Comparison of ENCODE assay signal across 11 mouse cellular contexts in genomic region chr13:63251118-63251889, GRCm38 (mm10).
A peak's percentile ranks its signal among the peaks of the same experiment; 100 is the strongest.
DNase-seq lines count a peak whose midpoint lies in the region; ATAC-seq and TF ChIP-seq lines count a peak whose summit lies in the region.
"Had no signal": no experiment of that assay in that cellular context is flagged by ENCODE, and none has a peak within 500 bp of the region (broad histone marks: within the 10 kb centered on the region; RNA-seq: fewer than 3 reads in every experiment).

No protein-coding gene starts in this region.

- H3ac ChIP-seq in C2C12 (ENCODE audit: control insufficient read depth, insufficient read length, low read depth): peak overlapping the region; percentile 47

- H3K4me2 ChIP-seq in kidney, embryonic 16.5 days (replicated peaks; ENCODE audit: low read depth, low read length): peak overlapping the region; percentile 18; the same call in 1 of the 2 replicates

- no peak for TF ChIP-seq CTCF in C2C12 (IDR thresholded peaks at IDR 0.05; ENCODE audit: control insufficient read depth, insufficient read depth, insufficient read length)

- ATAC-seq in kidney, embryonic 16.5 days (ENCODE audit: low FRiP score, low TSS enrichment): no peak

- H3K9me3 ChIP-seq in kidney, embryonic 16.5 days (ENCODE audit: low read length): no peaks in the 10 kb centered on the region

- peaks cover 18% of the 10 kb centered on the region for H3K36me3 ChIP-seq in kidney, embryonic 16.5 days (ENCODE audit: insufficient read depth, low read length)
- H3K36me3 ChIP-seq in C2C12 (ENCODE audit: control insufficient read depth, insufficient read depth): peaks cover 60% of the 10 kb centered on the region

- H3K27me3 ChIP-seq in kidney, embryonic 16.5 days (ENCODE audit: insufficient read depth, low read length): no peaks in the 10 kb centered on the region
- H3K27me3 ChIP-seq in C2C12 (ENCODE audit: control insufficient read depth, insufficient read depth, insufficient read length): no peaks in the 10 kb centered on the region

- WGBS in kidney, embryonic 16.5 days: 44% methylated on average over 12 of the region's 12 CpGs

- peaks cover 93% of the 10 kb centered on the region for H3K79me3 ChIP-seq in C2C12 (ENCODE audit: low read depth)

- no peak for DNase-seq in kidney, adult 8-10 months
- DNase-seq in Muller cell, postnatal 12 days (ENCODE audit: inconsistent ontology term): peak; percentile 35
- DNase-seq in induced T-regulatory cell, adult 2 months (ENCODE audit: low read depth): peak; percentile 43
- DNase-seq in ovary, adult 18-20 months (ENCODE audit: low spot score): no peak
- no peak for DNase-seq in cerebellum, postnatal 14 days
- no peak for DNase-seq in layer of hippocampus, adult 18-20 months (ENCODE audit: low spot score in 2 of 2)
- DNase-seq: gastrocnemius, postnatal 25 days; retina, postnatal 1 day; thymus, adult 18-20 months had no signal

- no peak overlapping the region for H3K9ac ChIP-seq in kidney, embryonic 16.5 days (replicated peaks; ENCODE audit: low read length)

- peaks cover 97% of the 10 kb centered on the region for H3K4me1 ChIP-seq in kidney, embryonic 16.5 days (ENCODE audit: insufficient read depth, low read length)

- peaks cover 100% of the 10 kb centered on the region for H3K79me2 ChIP-seq in C2C12 (ENCODE audit: control insufficient read depth, insufficient read depth)

- 0 out of 2 replicates have a peak overlapping the region, but pooled peaks have one; percentile 4 for H3K4me3 ChIP-seq in kidney, embryonic 16.5 days (ENCODE audit: low read length)
- no peak overlapping the region for H3K4me3 ChIP-seq in C2C12 (ENCODE audit: insufficient read depth, poor library complexity, severe bottlenecking)

- H3K27ac ChIP-seq in kidney, embryonic 16.5 days (ENCODE audit: low read length): peak overlapping the region; percentile 61

TF ChIP-seq in C2C12, 6 proteins besides CTCF, POLR2A, EP300 and RAD21:
- TF ChIP-seq FOSL1 (IDR thresholded peaks at IDR 0.05; ENCODE audit: insufficient read depth, low read length, poor library complexity, severe bottlenecking): no peak
- no peak for TF ChIP-seq MAX (IDR thresholded peaks at IDR 0.05)
- TF ChIP-seq USF1 (IDR thresholded peaks at IDR 0.05; ENCODE audit: low read depth): no peak
- TF ChIP-seq CEBPB (IDR thresholded peaks at IDR 0.05; ENCODE audit: low read depth): no peak
- no peak for TF ChIP-seq MYOG (IDR thresholded peaks at IDR 0.05; ENCODE audit: control insufficient read depth, extremely low read depth, insufficient read length)
- no peak for TF ChIP-seq MYOD1 (IDR thresholded peaks at IDR 0.05; ENCODE audit: control insufficient read depth, insufficient read length, low read depth)

Comparison
In these comparisons a context has a peak if more than half of its experiments do, and no peak if none do; other contexts are left out.
1. DNase-seq: peak in Muller cell, postnatal 12 days (single experiment) and induced T-regulatory cell, adult 2 months (single experiment); none in kidney, adult 8-10 months (0 of 2), ovary, adult 18-20 months (single experiment), cerebellum, postnatal 14 days (0 of 2) and layer of hippocampus, adult 18-20 months (0 of 2).